Mouse (Mus musculus) midbrain, embryonic 15.5 days (tissue): ENCODE measurements around the gene D430042O09Rik. TPM values are rescaled to one million over a fixed set of nuclear protein-coding genes. Genes with fewer than 3 reads are reported as not detected.

ENCODE experiments used
- ATAC-seq: fragments of 200-750 bp; cut with Nextera tagmentation; replicated peaks from 2 replicates; pipeline ENCODE4 v1.8.0; 2017; ENCODE audit warnings: moderate TSS enrichment
- H3K27ac ChIP-seq: fragments of 300-500 bp; sonication (generic); 2 replicates; pipeline ENCODE4 v1.5.1; 2015; ENCODE audit warnings: mild to moderate bottlenecking, inconsistent platforms
- H3K27me3 ChIP-seq: fragments of 300-500 bp; sonication (generic); replicated peaks from 2 replicates; pipeline ENCODE4 v1.6.1; 2015; ENCODE audit warnings: inconsistent platforms
- H3K36me3 ChIP-seq: fragments of 300-500 bp; sonication (generic); replicated peaks from 2 replicates; pipeline ENCODE4 v1.6.1; 2015; ENCODE audit warnings: inconsistent platforms
- H3K4me1 ChIP-seq: fragments of 300-500 bp; sonication (generic); 2 replicates; pipeline ENCODE4 v1.6.1; 2015; ENCODE audit warnings: inconsistent platforms
- H3K4me2 ChIP-seq: fragments of 300-500 bp; sonication (generic); 2 replicates; pipeline ENCODE4 v1.6.1; 2015; ENCODE audit warnings: inconsistent platforms, mild to moderate bottlenecking, moderate library complexity
- H3K4me3 ChIP-seq: fragments of 300-500 bp; sonication (generic); 2 replicates; pipeline ENCODE4 v1.5.1; 2015; ENCODE audit warnings: mild to moderate bottlenecking, inconsistent platforms
- H3K9ac ChIP-seq: fragments of 300-500 bp; sonication (generic); 2 replicates; pipeline ENCODE4 v1.6.1; 2015; ENCODE audit warnings: mild to moderate bottlenecking, inconsistent platforms
- H3K9me3 ChIP-seq: fragments of 300-500 bp; sonication (generic); 2 replicates; pipeline ENCODE4 v1.6.1; 2016; ENCODE audit warnings: inconsistent platforms
- WGBS: fragments of 180-500 bp; shearing (Covaris S2); methylation state at CpG from one replicate; pipeline ENCODE4 v1.1.7; 2015; ENCODE audit warnings: mixed read lengths; 5-methylcytosine and 5-hydroxymethylcytosine counted together
- polyA plus RNA-seq: library from polyadenylated mRNA; unstranded; fragments of >200 nt; fragmentation: Nextera tagmentation; extraction: Ambion mirVana; gene quantifications from 2 replicates; pipeline ENCODE4 v1.2.1, GENCODE M21; 2015

D430042O09Rik gene
- polyA plus RNA-seq, 1 experiment from 2014 or later: 7.4 TPM

GRCm38 (mm10) chr7:125897059-125897458, 189.4 kb downstream of the D430042O09Rik start:
- H3K9me3 ChIP-seq: no peaks in the 10 kb centered on the region
- H3K4me1 ChIP-seq: peaks cover 13% of the 10 kb centered on the region; the same call in 1 of the 2 replicates
- H3K4me3 ChIP-seq: no peak overlapping the region
- H3K27me3 ChIP-seq: no peaks in the 10 kb centered on the region
- no peak overlapping the region for H3K9ac ChIP-seq
- H3K27ac ChIP-seq: no peak overlapping the region
- no peaks in the 10 kb centered on the region for H3K36me3 ChIP-seq
- no peak overlapping the region for H3K4me2 ChIP-seq
- 83% methylated on average over 4 of the region's 4 CpGs for WGBS
- no peak for ATAC-seq

DNA sequence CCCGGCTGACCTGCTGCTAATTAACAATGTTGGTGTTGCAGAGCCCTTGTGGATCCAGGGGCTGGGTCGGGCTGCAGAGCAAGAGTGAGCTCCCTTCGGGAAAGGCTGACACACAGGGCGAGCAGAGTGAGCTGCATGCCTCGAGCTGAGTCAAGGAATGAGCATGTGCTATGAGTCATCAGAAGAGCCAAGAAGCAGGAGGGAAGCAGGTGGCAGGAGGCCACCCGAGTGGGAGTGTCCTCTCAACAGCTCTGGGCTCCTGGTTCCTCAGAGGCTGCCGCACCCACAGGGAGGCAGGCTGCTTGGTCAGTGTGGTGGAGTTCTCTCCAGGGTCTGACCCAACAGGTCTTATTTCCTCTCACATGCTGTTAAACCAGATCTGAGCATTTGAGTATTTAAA, 191.3 kb downstream of the D430042O09Rik start:
- no peak overlapping the region for H3K9ac ChIP-seq
- H3K4me1 ChIP-seq: peaks cover 13% of the 10 kb centered on the region; the same call in 1 of the 2 replicates
- no peaks in the 10 kb centered on the region for H3K9me3 ChIP-seq
- WGBS: 51% methylated on average over 7 of the region's 7 CpGs
- ATAC-seq: no peak
- no peak overlapping the region for H3K4me3 ChIP-seq
- H3K27me3 ChIP-seq: no peaks in the 10 kb centered on the region
- H3K27ac ChIP-seq: no peak overlapping the region
- H3K36me3 ChIP-seq: no peaks in the 10 kb centered on the region
- H3K4me2 ChIP-seq: no peak overlapping the region

DNA sequence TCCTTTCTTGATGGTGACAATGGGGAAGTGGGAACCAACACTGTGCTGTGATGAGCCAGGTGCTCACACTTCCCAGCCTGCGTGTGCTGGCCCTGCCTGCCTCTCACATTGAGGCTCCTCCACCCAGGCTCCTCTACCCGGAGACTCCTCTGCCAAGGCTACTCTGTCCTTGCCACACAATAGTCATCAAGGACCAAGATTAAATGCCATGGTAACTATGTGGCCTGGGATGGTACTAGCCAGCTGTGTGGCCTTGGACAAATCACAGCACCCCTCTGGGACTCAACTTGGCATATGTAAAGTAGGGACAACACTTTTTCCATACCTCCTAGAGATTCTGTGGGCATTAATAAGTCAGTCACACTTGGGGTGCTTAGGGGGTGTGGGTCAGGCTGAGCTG, 192.2 kb downstream of the D430042O09Rik start:
- H3K27me3 ChIP-seq: no peaks in the 10 kb centered on the region
- H3K27ac ChIP-seq: no peak overlapping the region
- no peak overlapping the region for H3K4me3 ChIP-seq
- no peak; the same call in 1 of the 2 replicates for ATAC-seq
- no peak overlapping the region for H3K9ac ChIP-seq
- no peaks in the 10 kb centered on the region for H3K36me3 ChIP-seq
- H3K9me3 ChIP-seq: no peaks in the 10 kb centered on the region
- no peak overlapping the region for H3K4me2 ChIP-seq
- WGBS: 32% methylated on average over 2 of the region's 2 CpGs
- peaks cover 13% of the 10 kb centered on the region; the same call in 1 of the 2 replicates for H3K4me1 ChIP-seq

GRCm38 (mm10) chr7:125900386-125901161, 192.9 kb downstream of the D430042O09Rik start:
- Histone ChIP-seq H3K9me3 (no peaks in the 10 kb centered on the region), H3K4me1 (peaks cover 13% of the 10 kb centered on the region; the same call in 1 of the 2 replicates), H3K4me3 (no peak overlapping the region), H3K4me2 (no peak overlapping the region), H3K36me3 (no peaks in the 10 kb centered on the region), H3K9ac (no peak overlapping the region), H3K27me3 (no peaks in the 10 kb centered on the region), H3K27ac (peak overlapping the region; percentile 38; the same call in 1 of the 2 replicates)
- whole genome bisulfite sequencing: 32% methylated on average over 13 of the region's 13 CpGs
- ATAC-seq: 0 out of 2 replicates have a peak, but pooled peaks have one; percentile 37

GRCm38 (mm10) chr7:125920801-125921200, 213.1 kb downstream of the D430042O09Rik start:
- Histone ChIP-seq H3K9ac (no peak overlapping the region), H3K27me3 (no peaks in the 10 kb centered on the region), H3K4me1 (no peaks in the 10 kb centered on the region), H3K27ac (no peak overlapping the region), H3K4me3 (no peak overlapping the region), H3K36me3 (no peaks in the 10 kb centered on the region), H3K9me3 (no peaks in the 10 kb centered on the region), H3K4me2 (no peak overlapping the region)
- ATAC-seq: no peak
- WGBS: 69% methylated on average over 5 of the region's 5 CpGs

- no peaks in the 10 kb centered on the region for H3K4me1 ChIP-seq
- no peak overlapping the region for H3K4me3 ChIP-seq
- H3K9me3 ChIP-seq: no peaks in the 10 kb centered on the region
- H3K36me3 ChIP-seq: no peaks in the 10 kb centered on the region
- no peak overlapping the region for H3K9ac ChIP-seq
- no peak overlapping the region for H3K4me2 ChIP-seq
- H3K27me3 ChIP-seq: no peaks in the 10 kb centered on the region
- no peak overlapping the region for H3K27ac ChIP-seq
- 86% methylated on average over 5 of the region's 5 CpGs for WGBS
- no peak for ATAC-seq
Observed at GRCm38 (mm10) chr7:125924044-125924443, 216.4 kb downstream of the D430042O09Rik start.

Other genes starting within 250 kb of the D430042O09Rik start
- 88.3 and 92.3 TPM in 2 replicates for gene Nsmce1, start 216.3 kb upstream of the D430042O09Rik start, polyA plus RNA-seq
- gene Il4ra, start 155.8 kb upstream of the D430042O09Rik start, polyA plus RNA-seq: 5.4 and 5.9 TPM in 2 replicates
- 0.39 and 0.41 TPM in 2 replicates for gene Il21r, start 104.5 kb upstream of the D430042O09Rik start, polyA plus RNA-seq
- gene Gtf3c1, start 108 bp upstream of the D430042O09Rik start, polyA plus RNA-seq: 34.8 and 35.7 TPM in 2 replicates